Mouse (Mus musculus) left cerebral cortex, postnatal 36 days (tissue): ENCODE measurements around the gene Prss37. TPM values are rescaled to one million over a fixed set of nuclear protein-coding genes. Genes with fewer than 3 reads are reported as not detected.

Experiments
- DNase-seq, 2 experiments: peaks; one replicate each; pipeline ENCODE4 v3.0.0; 2021 to 2022; ENCODE audit warnings: low spot score in 2 of 2, mixed read lengths in 1 of 2
- intact Hi-C: fragments of 180-260 bp; cut with DNase I; formaldehyde crosslinking; loops from one replicate; pipeline ENCODE4 v1.15.1; 2025
- total RNA-seq, 2 experiments: library from RNA; stranded (reverse); gene quantifications; 2 replicates each; pipeline ENCODE4 v1.2.3; 2021

Prss37 gene
- total RNA-seq = not detected

DNA sequence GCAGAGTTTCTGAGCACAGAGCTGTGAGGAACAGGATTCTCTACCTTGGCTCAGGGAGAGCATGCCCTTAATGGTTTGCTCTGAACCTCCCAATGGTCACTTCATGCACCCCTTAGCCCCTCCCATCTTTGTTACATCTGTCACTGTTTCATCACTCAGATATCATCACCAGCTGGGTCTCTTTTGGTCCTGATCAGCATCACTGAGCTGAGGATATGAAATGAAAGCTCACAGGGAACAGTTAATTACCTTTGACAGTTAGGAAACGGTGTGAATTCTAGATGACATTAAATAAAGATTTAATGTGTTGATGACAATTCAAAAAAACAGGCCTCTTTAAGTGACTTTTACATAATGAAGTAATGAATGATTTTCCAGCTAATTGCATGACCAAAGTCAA is at the start of gene Prss37:
Gene Prss37, minus strand, starts transcription at position 101 of the 400 bp plus-strand sequence.
- no peak for DNase-seq
- intact Hi-C loops = no loop called here

DNA sequence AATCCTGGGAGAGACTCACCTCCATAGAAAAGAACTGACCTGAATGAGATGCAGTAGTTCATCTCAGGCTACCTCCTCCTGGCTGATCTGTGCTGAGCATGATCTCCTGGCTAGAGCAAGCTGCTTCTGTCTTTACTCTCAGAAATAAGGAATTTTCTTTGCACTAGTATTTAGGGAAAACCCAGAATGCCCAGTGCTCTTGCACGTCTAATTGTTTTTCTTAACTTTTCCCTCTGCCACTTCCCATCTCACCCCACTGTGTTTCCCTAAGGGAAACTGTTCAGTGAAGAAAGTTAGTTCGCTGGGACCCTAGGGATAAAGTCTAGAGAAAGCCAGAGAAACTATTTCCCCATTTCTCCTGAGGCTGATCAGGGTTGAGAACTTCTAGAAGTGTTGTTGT is 35.6 kb upstream of the Prss37 start, which contains the start of gene Olfr461:
Gene Olfr461, minus strand, starts transcription at position 101 of the 400 bp plus-strand sequence.
- intact Hi-C loops = no loop called here
- DNase-seq = no peak

DNA sequence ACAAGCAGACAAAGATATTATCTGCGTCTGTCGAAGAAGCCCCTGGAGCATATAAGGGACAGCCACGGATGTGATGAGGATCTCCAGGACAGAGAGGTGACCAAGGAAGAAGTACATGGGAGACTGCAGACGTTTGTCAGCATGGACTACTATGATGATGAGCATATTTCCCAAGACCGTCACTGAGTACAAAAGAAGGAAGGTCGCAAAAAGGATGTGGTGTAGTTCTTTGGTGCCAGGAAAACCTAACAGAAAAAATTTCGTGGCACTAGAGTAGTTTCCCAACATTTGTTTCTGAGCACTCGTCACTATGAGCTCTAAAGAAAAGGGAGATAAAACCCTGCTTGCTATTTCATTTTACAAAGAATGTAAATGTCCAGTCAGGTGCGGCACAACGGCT is 25.4 kb upstream of the Prss37 start:
- DNase-seq = no peak
- intact Hi-C loops = no loop called here

DNA sequence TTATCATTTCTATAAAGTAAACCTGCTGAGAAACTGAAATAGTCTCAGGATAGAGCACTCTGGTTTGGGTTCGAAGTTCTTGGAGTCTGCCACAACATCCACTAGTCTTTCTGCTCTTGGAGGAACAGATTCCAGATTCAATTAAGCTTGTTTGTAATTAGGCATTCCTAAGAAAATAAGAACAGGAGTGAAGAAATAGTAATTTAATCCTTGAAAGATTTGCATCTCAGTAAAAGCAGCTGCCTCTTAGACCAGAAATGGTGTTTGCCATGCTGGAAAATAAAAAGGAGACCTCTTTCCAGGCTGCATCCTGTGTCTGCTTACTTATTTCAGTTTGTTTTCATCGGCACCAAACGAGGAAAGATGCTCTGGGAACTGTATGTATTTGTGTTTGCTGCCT is 26.1 kb downstream of the Prss37 start, which contains the start of gene Tas2r108:
Gene Tas2r108, plus strand, starts transcription at position 301 of the 400 bp plus-strand sequence.
- no peak for DNase-seq
- intact Hi-C loops = no loop called here

DNA sequence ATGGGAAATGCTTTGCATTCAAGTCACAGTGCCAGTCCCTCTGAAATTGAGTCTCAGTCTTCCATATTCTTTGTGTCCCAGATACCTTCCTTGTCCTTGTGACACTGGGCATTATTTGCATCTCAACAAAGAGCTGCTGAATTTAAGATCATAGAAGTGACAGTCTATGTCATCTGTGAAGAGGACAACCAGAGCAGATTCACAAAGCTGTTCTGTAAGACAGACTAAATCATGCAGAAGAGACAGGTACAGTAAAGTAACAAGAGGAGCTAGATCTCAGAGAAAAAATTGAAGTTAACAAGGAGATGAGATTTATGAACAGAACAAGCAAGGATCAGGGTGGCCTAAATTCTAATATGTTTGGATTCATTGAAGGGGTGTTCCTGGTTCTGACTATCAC is 28.4 kb downstream of the Prss37 start, which contains the start of gene Tas2r137:
Gene Tas2r137, plus strand, starts transcription at position 301 of the 400 bp plus-strand sequence.
- DNase-seq = no peak
- intact Hi-C loops = no loop called here

DNA sequence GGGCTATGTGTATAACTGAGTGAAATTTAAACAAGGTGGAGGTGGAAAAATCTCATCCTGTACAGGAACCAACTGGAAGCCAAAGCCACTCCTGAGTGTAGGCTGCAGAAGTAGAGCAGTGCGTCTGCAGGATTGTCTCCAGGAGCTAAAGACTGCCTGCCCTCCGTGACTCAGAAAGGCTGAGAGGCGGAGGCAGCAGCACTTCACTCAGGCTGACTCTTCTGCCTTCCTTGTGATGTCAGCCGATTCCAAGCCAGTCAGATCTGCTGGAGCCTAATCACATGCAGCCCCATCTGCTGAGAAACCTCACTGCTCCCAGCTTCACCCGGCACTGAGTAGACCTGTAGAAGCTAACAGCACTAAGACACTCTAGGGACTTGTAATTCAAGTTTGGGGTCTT is 37.0 kb downstream of the Prss37 start:
- no peak for DNase-seq
- intact Hi-C loops = loop anchor here (2.0 to 10.0 kb wide), 2 partner anchors 136 to 352 kb away; no protein-coding TSS in a partner anchor

DNA sequence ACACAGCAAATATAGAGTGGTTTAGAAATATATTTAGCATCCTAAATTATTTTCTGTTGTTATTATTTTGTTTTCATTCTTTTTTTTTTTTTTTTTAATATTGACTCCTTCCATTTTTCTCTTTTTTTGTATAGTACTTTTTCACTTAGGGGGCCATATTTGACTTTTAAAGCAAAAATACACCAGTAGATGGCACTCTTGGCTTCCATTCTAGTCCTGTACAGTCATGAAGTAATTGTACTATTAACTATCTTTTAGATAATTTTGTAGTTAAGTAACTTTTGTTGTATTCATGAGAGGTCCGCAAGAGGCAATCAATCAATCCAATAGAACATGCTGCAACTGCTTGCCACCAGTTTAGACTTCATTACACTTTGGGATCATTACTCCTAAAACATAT is 39.6 kb downstream of the Prss37 start:
- intact Hi-C loops = loop anchor here (1.0 to 10.0 kb wide), 2 partner anchors 208 to 355 kb away; no protein-coding TSS in a partner anchor
- DNase-seq = no peak

DNA sequence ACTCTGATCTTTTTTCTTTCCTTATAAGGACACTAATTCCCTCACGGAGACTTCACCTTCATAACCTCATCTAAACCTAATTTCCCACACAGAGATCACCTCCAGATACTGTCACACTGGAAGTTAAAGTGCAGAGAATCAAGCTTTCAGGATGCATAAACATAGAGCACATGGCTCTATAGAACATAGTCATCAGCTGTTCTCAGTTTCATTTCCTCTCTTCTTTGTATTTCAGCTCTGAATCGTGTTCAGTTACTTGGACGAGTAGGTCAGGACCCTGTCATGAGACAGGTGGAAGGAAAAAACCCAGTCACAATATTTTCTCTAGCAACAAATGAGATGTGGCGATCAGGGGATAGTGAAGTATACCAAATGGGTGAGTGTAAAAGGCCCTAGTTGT is 43.2 kb downstream of the Prss37 start:
- DNase-seq = no peak
- intact Hi-C loops = no loop called here

DNA sequence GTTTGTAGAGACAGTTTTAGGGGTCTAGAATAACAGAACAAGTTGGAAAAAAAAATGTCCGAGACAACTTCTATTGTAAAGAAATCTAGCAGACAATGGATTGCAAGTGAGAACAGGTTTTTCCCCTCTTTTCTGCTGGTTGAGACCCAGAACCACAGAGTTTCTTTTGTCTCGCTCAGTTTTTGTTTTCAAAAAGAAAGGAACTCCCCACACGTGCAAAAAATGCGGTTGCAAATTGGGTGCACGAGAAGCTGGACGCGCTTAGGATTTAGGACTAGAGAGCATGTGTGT is 47.6 kb downstream of the Prss37 start:
- no peak for DNase-seq
- intact Hi-C loops = loop anchor here (2.0 kb wide), 1 partner anchor 35 kb away; the partner anchor contains the start of gene E330009J07Rik

DNA sequence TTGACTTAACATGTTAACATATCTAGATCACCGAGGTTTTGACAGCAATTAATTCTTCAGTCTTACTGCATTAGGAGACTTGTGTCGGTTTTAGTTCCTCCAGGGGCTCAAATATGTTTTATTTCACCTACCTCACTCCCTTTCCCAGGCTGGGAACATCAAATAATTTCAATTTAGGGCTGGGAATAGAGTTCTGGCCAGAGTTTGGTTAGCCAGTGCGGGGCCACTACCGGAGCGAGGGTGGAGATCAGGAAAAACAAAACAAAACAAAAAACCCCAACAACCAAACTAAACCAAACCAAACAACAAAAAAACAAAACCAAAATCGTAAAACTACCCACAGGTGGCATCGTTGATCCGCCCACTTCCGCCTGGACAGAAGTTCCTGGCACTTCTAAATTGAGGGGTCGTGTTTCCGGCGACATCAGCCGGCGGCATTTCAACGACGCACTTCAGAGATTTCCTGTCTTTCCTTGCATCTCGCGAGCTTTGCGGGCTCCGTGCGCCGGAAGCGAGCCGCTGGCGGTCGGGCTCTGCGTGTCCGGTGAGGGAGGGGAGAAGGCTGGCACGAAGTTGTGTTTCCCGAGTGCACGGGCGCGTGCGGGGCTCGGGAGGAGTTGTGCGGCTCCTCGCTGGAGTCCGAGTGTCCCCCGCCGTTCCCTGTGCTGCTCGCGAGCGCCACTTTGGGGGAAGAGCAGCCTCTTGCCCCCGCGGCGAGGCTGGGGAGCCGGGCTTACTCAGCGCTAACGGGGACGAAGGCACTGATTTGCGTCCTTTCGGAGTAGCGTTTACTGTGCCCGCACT is 48.2 kb downstream of the Prss37 start, which contains the start of gene Ssbp1:
Gene Ssbp1, plus strand, starts transcription at position 437 of the 804 bp plus-strand sequence.
- DNase-seq = peak; percentile 90
- intact Hi-C loops = loop anchor here (2.0 kb wide), 1 partner anchor 34 kb away; the partner anchor contains the start of gene E330009J07Rik

DNA sequence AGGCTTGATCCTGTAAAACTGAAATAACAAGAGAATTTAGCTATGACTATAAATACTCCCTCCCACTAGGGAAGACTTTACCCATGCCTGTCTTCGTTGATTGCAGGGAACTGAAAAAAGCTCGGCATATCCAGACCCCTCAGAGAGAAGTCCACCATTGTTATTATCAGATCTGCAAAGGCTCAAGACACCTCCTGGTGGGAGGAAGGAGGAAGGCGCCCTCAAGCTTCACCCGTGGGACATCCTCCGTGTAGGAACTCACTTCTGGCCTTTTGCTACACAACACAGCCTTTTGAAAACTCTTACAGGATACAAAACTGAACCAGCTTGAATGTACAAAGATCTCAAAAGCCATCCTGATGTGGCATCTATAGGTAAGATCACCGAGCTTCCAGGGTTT is 53.6 kb downstream of the Prss37 start:
- intact Hi-C loops = no loop called here
- DNase-seq = no peak

Other genes with a start within 250 kb of the Prss37 start
- gene Agk, start 194.3 kb downstream of the Prss37 start, total RNA-seq = 10 to 100 TPM; 41.4 to 44.8 TPM
- 10 to 100 TPM; 53.2 to 58.2 TPM for gene E330009J07Rik, start 83.4 kb downstream of the Prss37 start, total RNA-seq
- under 1 TPM in 1 of 2 experiments, not detected in 1; 0.18 TPM for gene Wee2, start 80.4 kb downstream of the Prss37 start, total RNA-seq
- 10 to 100 TPM; 25.9 to 36.0 TPM for gene Ssbp1, start 48.2 kb downstream of the Prss37 start, total RNA-seq
- gene Tas2r137, start 28.3 kb downstream of the Prss37 start, total RNA-seq = under 1 TPM; 0.39 TPM
- gene Tas2r108, start 26.0 kb downstream of the Prss37 start, total RNA-seq = not detected
- gene Olfr461, start 35.5 kb upstream of the Prss37 start, total RNA-seq = not detected
- not detected for gene Olfr460, start 50.0 kb upstream of the Prss37 start, total RNA-seq
- gene Clec5a, start 66.3 kb upstream of the Prss37 start, total RNA-seq = under 1 TPM; 0.47 to 0.84 TPM
- not detected for gene Tas2r138, start 93.8 kb upstream of the Prss37 start, total RNA-seq
- gene Mgam, start 109.3 kb upstream of the Prss37 start, total RNA-seq = not detected